Mouse (Mus musculus): ENCODE measurements around the gene Myh6.
"Not testable (repeated sequence)": the region's sequence is repeated elsewhere in the genome, so short reads cannot be mapped to it uniquely, and the experiment has no call there.

The Myh6 gene

GRCm38 (mm10) chr14:54956533-54956932, 10.2 kb downstream of the Myh6 start:
- no peak for DNase-seq (ENCODE audit: low spot score)

- DNase-seq (ENCODE audit: low spot score): no peak
Measured at GRCm38 (mm10) chr14:54955481-54955880, 11.2 kb downstream of the Myh6 start.

- DNase-seq (ENCODE audit: low spot score): no peak
Measured at GRCm38 (mm10) chr14:54954474-54954873, 12.3 kb downstream of the Myh6 start.

GRCm38 (mm10) chr14:54953664-54954206, 13.0 kb downstream of the Myh6 start:
- no peak for DNase-seq (ENCODE audit: low spot score)

GRCm38 (mm10) chr14:54951587-54951986, 15.1 kb downstream of the Myh6 start:
- DNase-seq (ENCODE audit: low spot score): no peak

- DNase-seq (ENCODE audit: low spot score): no peak
Measured at GRCm38 (mm10) chr14:54950493-54950892, 16.2 kb downstream of the Myh6 start.

GRCm38 (mm10) chr14:54948781-54949180, 17.9 kb downstream of the Myh6 start:
- DNase-seq (ENCODE audit: low spot score): no peak

- not testable (repeated sequence) for DNase-seq (ENCODE audit: low spot score)
Measured at GRCm38 (mm10) chr14:54947008-54947407, 19.7 kb downstream of the Myh6 start.

- DNase-seq (ENCODE audit: low spot score): no peak
Measured at GRCm38 (mm10) chr14:54945975-54946704, 20.6 kb downstream of the Myh6 start.

GRCm38 (mm10) chr14:54944939-54945338, 21.8 kb downstream of the Myh6 start:
- DNase-seq (ENCODE audit: low spot score): no peak

GRCm38 (mm10) chr14:54943971-54944370, 22.8 kb downstream of the Myh6 start:
- DNase-seq (ENCODE audit: low spot score): no peak

GRCm38 (mm10) chr14:54942479-54942878, 24.2 kb downstream of the Myh6 start:
- no peak for DNase-seq (ENCODE audit: low spot score)

- DNase-seq (ENCODE audit: low spot score): no peak
Measured at GRCm38 (mm10) chr14:54941024-54941978, 25.4 kb downstream of the Myh6 start.

GRCm38 (mm10) chr14:54940176-54940530, 26.6 kb downstream of the Myh6 start:
- no peak for DNase-seq (ENCODE audit: low spot score)

- no peak for DNase-seq (ENCODE audit: low spot score)
Measured at GRCm38 (mm10) chr14:54939434-54940175, 27.1 kb downstream of the Myh6 start.

- DNase-seq (ENCODE audit: low spot score): no peak
Measured at GRCm38 (mm10) chr14:54938431-54939219, 28.1 kb downstream of the Myh6 start.

- DNase-seq (ENCODE audit: low spot score): no peak
Measured at GRCm38 (mm10) chr14:54937361-54938182, 29.2 kb downstream of the Myh6 start.

GRCm38 (mm10) chr14:54936831-54937160, 29.9 kb downstream of the Myh6 start:
- DNase-seq (ENCODE audit: low spot score): no peak

- DNase-seq (ENCODE audit: low spot score): no peak
Measured at GRCm38 (mm10) chr14:54935904-54936830, 30.6 kb downstream of the Myh6 start, which contains the start of gene Cmtm5. Gene Cmtm5, plus strand, starts transcription at chr14:54936261.
